Mouse (Mus musculus): ENCODE results near the gene Ifna2.

DNA sequence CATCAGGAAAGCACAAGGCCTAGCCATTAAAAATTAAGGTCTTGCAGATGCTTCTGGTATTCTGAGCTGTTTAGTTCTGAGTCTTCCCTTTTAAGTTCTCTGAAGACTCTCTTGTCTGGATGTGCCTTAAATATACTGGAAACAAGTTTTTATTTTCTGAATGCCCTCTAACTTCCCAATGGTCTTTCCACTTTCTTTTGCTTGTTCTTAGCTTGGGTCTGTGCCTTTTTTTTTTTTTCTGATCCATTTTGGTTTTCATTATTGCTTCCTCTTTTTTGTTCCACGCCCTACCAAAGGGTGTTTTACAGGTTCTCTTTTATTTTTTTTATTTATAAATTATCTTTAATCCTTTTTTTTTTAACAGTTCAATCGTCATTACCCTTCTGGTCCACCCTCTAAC, 39.4 kb downstream of the Ifna2 start, which contains the start of gene Ifna13:
- TF ChIP-seq CTCF (IDR thresholded peaks at IDR 0.05; ENCODE audit: low read depth) = no peak
- TF ChIP-seq EP300 (IDR thresholded peaks at IDR 0.05; ENCODE audit: low read depth) = no peak

Measured in liver, postnatal 0 days (tissue).